Mouse (Mus musculus): ENCODE measurements around the gene Ap1m2. TPM values are rescaled to one million over a fixed set of nuclear protein-coding genes. Genes with fewer than 3 reads are reported as not detected.

The Ap1m2 gene
- polyA plus RNA-seq (2015; fragmentation: Nextera tagmentation; extraction: Ambion mirVana): 2.5 and 12.1 TPM in 2 replicates

DNA sequence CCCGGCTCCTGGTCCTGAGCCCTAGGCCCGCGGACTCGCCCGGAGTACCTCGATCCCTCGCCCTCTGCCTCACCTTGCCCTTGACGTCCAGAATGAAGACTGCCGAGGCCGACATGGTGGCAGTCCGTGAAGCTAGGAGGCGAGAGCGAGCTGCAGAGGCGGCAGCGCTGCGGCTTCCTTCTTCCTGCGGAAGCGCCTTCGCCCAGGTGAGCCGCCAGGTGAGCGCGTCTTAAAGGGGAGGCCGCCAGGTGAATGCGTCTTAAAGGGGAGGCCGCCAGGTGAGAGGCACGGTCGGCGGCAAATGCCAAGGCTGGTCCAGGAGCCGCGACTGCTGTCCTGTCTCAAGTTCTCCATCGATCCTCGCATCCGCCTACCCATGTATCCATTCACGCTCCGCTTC is at the start of gene Ap1m2:
TSS of gene Ap1m2 (minus strand) at position 204 of the 400 bp plus-strand sequence.
- peaks cover 15% of the 10 kb centered on the region for H3K27me3 ChIP-seq (replicated peaks)
- peak within 1 kb of the TSS; percentile 50 for H3K4me2 ChIP-seq
- no peak within 1 kb of the TSS; the same call in 1 of the 2 replicates for H3K9ac ChIP-seq (replicated peaks)
- peak within 1 kb of the TSS; percentile 35 for H3K4me3 ChIP-seq (replicated peaks)
- no peaks in the 10 kb centered on the region for H3K36me3 ChIP-seq
- ATAC-seq (ENCODE audit: low FRiP score): peak; percentile 5; the same call in 1 of the 2 replicates
- no peak within 1 kb of the TSS for H3K27ac ChIP-seq (replicated peaks)
- WGBS: 11% methylated on average over 33 of the region's 35 CpGs
- H3K9me3 ChIP-seq (replicated peaks): no peaks in the 10 kb centered on the region
- peaks cover 6% of the 10 kb centered on the region; the same call in 1 of the 2 replicates for H3K4me1 ChIP-seq

DNA sequence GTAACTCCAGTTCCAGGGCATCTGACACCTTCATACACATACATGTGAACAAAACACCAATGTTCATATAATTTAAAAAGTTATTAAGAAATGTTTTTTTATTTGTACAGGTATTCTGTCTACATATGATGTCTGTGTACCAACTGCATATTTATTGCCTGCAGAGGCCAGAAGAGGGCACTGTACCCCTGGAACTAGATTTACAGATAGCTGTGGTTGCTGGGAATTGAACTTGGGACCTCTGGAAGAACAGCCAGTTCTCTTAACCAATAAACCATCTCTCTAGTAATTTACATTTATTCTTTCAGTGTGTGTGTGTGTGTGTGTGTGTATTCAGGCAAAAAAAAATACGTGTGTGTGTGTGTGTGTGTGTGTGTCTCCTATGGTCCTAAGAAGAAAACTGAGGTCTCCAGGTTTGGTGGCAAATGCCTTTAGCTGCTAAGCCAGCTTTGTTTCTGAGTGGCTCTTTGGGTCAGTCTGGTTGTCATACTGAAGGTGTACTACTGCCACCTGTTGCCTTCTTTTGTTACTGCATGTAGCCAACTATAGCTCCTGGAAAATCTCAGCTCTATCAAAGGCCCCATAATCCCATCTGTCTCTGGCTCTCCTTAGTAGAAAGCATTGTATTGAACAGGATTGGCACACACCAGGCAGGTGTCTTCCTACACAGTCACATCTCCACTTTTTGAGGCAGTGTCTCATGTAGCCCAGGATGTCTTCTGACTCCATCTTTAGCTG is 45.0 kb upstream of the Ap1m2 start:
- H3K36me3 ChIP-seq: peaks cover 30% of the 10 kb centered on the region
- no peak overlapping the region for H3K4me2 ChIP-seq
- no peaks in the 10 kb centered on the region for H3K9me3 ChIP-seq (replicated peaks)
- H3K4me3 ChIP-seq (replicated peaks): no peak overlapping the region
- peaks cover 10% of the 10 kb centered on the region; the same call in 1 of the 2 replicates for H3K27me3 ChIP-seq (replicated peaks)
- WGBS: 0% methylated on average over 1 of the region's 1 CpGs
- H3K4me1 ChIP-seq: no peaks in the 10 kb centered on the region
- peak; percentile 45 for ATAC-seq (ENCODE audit: low FRiP score)
- no peak overlapping the region for H3K27ac ChIP-seq (replicated peaks)
- no peak overlapping the region for H3K9ac ChIP-seq (replicated peaks)

DNA sequence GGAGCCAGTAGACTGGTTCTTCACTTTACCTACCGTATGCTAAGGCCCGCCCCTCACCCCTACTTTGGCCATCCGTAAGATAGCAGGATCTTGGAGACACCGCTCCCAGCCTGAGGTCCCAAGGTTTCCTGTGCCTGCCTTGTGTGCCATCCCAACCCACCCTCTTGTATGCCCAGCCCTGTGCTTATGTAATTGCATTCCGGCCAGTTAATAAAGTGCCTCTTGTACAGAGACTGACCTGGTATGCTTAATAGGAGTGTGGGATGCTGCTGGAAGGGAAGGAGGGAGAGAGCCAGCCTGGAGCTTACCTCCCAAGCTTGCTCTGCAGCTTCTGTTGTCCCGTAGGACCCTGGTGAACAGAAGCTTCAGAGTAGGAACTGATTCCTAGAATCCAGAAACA is 42.7 kb upstream of the Ap1m2 start:
- no peaks in the 10 kb centered on the region for H3K27me3 ChIP-seq (replicated peaks)
- H3K9me3 ChIP-seq (replicated peaks): no peaks in the 10 kb centered on the region
- H3K4me2 ChIP-seq: no peak overlapping the region
- H3K9ac ChIP-seq (replicated peaks): no peak overlapping the region
- 95% methylated on average over 6 of the region's 6 CpGs for WGBS
- H3K4me1 ChIP-seq: no peaks in the 10 kb centered on the region
- no peak for ATAC-seq (ENCODE audit: low FRiP score)
- peaks cover 46% of the 10 kb centered on the region for H3K36me3 ChIP-seq
- no peak overlapping the region for H3K27ac ChIP-seq (replicated peaks)
- no peak overlapping the region for H3K4me3 ChIP-seq (replicated peaks)

DNA sequence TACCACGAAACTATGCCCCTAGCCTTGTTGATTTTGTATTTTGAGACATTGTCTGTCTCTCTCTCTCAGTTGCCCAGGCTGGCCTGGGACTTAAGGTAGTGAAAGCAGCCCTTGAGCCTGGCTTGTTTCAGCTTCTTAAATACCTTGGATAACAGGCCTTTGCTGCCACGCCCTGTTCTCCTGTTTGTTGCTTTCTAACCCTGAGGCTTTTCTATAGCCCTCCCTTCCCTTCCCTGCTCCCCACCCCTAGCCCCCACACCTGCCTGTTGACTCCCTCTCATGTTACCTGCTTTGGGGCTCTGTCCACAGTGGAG is 41.2 kb upstream of the Ap1m2 start:
- 69% methylated on average over 2 of the region's 2 CpGs for WGBS
- H3K36me3 ChIP-seq: peaks cover 59% of the 10 kb centered on the region
- no peak overlapping the region for H3K27ac ChIP-seq (replicated peaks)
- H3K4me2 ChIP-seq: no peak overlapping the region
- no peak for ATAC-seq (ENCODE audit: low FRiP score)
- H3K4me3 ChIP-seq (replicated peaks): no peak overlapping the region
- H3K27me3 ChIP-seq (replicated peaks): no peaks in the 10 kb centered on the region
- H3K9me3 ChIP-seq (replicated peaks): no peaks in the 10 kb centered on the region
- H3K4me1 ChIP-seq: no peaks in the 10 kb centered on the region
- H3K9ac ChIP-seq (replicated peaks): no peak overlapping the region; the same call in 1 of the 2 replicates

DNA sequence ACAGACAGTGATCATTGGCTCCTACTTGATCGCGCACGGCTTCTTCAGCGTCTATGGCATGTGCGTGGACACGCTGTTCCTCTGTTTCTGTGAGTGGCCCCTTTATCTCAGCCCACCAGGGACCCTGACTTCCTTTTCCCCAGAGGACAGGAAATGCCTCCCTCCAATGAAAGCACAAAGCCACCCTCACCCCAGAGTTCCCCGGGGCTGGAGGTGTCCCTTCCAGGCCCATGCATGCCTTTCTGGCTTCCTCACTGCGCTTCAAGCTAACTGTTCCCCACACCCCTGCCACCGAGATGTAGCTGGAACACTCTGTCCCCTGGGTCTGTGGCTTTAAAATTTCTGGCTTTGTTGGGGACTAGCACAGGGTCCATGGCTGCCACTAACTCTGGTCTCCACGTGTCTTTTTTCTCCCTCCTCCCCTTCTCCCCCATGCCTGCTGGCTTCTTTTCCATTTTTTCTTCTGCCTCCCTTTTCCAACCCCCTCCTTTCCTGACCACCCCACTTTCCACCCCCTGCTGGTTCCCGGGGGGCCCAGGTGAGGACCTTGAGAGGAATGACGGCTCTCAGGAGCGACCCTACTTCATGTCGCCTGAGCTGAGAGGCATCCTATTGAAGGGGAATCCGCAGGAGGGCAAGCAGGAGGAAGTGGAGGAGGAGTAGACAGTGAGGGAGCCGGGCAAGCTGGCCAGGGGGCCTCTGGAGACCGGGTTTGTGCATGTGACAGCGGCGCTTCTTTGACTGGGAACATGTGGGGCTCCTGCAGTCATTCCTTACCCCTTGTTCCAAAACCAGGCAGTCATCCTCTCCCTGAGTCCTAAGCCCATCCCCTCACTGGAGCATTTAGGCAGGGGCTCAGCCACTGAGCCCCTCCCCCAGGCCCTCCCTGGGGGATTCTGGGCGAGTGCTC is 40.6 kb upstream of the Ap1m2 start:
- Histone ChIP-seq H3K9ac (replicated peaks) (no peak overlapping the region; the same call in 1 of the 2 replicates), H3K4me2 (no peak overlapping the region), H3K4me3 (replicated peaks) (no peak overlapping the region), H3K9me3 (replicated peaks) (no peaks in the 10 kb centered on the region), H3K27ac (replicated peaks) (no peak overlapping the region), H3K27me3 (replicated peaks) (no peaks in the 10 kb centered on the region), H3K4me1 (no peaks in the 10 kb centered on the region), H3K36me3 (peaks cover 65% of the 10 kb centered on the region)
- ATAC-seq (ENCODE audit: low FRiP score): no peak
- 39% methylated on average over 20 of the region's 20 CpGs for WGBS

DNA sequence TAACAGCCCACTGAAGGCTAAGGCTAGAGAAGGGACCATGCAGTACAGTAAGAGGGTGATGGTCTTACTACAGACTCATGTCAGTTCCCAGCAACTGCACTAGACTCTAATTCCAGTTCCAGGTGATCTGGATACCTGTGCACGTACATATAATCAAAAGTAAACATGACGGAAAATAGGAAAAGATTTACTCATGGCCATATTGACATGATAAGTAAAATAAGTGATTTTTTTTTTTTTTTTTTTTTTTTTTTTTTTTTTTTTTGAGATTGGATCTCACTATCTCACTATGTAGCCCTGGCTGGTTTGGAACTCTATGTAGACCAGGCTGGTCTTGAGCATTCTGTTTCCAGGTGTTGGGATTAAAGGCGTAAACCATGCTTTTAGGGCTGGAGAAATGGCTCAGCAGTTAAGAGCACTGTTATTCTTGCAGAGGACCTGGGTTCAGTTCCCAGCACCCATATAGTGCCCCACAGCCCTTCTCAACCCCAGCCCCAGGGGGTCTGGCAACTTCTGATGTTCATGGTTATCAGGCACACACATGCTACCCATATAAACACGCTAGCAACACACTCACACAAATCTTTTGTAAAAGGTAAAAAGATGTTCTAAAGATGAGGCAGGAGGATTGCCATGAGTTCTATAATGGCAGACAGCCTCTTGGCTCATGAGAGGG is 39.7 kb upstream of the Ap1m2 start:
- Histone ChIP-seq H3K9ac (replicated peaks) (no peak overlapping the region), H3K27me3 (replicated peaks) (no peaks in the 10 kb centered on the region), H3K36me3 (peaks cover 73% of the 10 kb centered on the region), H3K4me2 (no peak overlapping the region), H3K9me3 (replicated peaks) (no peaks in the 10 kb centered on the region), H3K27ac (replicated peaks) (no peak overlapping the region), H3K4me1 (no peaks in the 10 kb centered on the region), H3K4me3 (replicated peaks) (no peak overlapping the region)
- WGBS: 94% methylated on average over 4 of the region's 4 CpGs
- ATAC-seq (ENCODE audit: low FRiP score): no peak

DNA sequence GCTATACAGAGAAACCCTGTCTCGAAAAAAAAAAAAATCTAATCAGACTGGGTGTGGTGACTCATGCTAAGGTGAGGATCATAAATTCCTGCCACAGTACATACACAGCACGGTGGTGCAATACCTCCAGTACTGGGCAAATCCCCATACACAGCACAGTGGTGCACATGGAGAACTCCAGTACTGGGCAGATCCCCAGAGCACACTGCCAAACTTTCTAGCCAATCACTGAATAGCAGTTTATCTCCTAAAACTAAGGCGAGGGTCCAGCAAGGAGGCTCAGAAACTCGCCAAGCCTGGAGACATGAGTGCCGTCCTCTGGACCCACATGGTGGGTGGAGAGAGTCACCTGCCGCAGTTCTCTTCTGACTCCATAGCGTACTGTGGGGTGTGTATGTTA is 39.0 kb upstream of the Ap1m2 start:
- Histone ChIP-seq H3K27me3 (replicated peaks) (no peaks in the 10 kb centered on the region), H3K9ac (replicated peaks) (no peak overlapping the region), H3K4me1 (no peaks in the 10 kb centered on the region), H3K9me3 (replicated peaks) (no peaks in the 10 kb centered on the region), H3K36me3 (peaks cover 77% of the 10 kb centered on the region), H3K4me2 (no peak overlapping the region), H3K4me3 (replicated peaks) (no peak overlapping the region), H3K27ac (replicated peaks) (no peak overlapping the region)
- no peak for ATAC-seq (ENCODE audit: low FRiP score)
- 96% methylated on average over 7 of the region's 7 CpGs for WGBS

DNA sequence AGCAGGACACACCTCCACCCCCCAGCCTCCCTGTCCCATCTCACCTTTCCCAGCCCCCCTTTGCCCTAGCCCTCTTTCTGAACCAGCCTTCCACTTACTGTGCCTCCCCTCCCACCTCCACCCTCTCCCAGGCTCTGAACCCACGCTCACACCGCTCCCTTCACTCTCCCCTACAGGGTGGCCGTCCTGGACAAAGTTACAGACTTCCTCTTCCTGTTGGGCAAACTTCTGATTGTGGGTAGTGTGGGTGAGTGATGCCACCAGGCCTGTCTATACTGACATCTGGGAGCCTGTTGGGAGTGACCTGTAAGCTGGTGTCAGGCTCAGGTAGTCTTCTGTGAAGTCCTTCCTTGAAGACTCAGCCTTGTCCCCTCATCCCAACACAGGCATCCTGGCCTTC is 36.0 kb upstream of the Ap1m2 start:
- Histone ChIP-seq H3K4me3 (replicated peaks) (no peak overlapping the region), H3K9ac (replicated peaks) (no peak overlapping the region), H3K9me3 (replicated peaks) (no peaks in the 10 kb centered on the region), H3K27me3 (replicated peaks) (no peaks in the 10 kb centered on the region), H3K36me3 (peaks cover 72% of the 10 kb centered on the region), H3K4me1 (no peaks in the 10 kb centered on the region), H3K4me2 (no peak overlapping the region), H3K27ac (replicated peaks) (no peak overlapping the region)
- WGBS: 90% methylated on average over 3 of the region's 3 CpGs
- ATAC-seq (ENCODE audit: low FRiP score): no peak

DNA sequence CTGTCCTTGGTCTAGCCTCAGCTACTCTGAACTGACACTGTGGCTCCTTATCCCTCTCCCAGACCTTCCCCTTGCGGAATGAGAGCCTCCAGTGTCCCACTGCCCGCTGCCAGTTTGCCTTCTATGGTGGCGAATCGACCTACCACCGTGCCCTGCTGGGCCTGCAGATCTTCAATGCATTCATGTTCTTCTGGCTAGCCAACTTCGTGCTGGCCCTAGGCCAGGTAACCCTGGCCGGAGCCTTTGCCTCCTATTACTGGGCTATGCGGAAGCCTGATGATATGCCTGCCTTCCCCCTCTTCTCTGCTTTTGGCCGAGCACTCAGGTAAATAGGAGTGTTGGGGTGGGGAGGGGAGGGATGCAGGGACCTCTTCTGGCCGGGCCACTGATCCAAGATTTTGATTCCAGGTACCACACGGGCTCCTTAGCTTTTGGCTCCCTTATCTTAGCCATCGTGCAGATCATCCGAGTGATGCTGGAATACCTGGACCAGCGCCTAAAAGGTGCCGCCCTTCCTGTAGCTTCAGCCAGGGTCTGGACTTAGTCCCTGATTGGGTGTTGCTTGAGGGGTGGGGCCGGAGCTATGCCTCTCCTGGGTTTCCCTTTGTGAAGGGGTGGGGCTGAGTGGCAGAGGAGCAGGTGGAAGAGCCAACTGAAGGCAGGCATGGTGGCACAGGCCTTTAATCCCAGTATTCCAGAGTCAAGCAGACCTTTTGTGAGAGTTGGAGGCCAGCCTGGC is 34.7 kb upstream of the Ap1m2 start:
- H3K4me1 ChIP-seq: no peaks in the 10 kb centered on the region
- H3K27ac ChIP-seq (replicated peaks): no peak overlapping the region
- 75% methylated on average over 16 of the region's 16 CpGs for WGBS
- no peak for ATAC-seq (ENCODE audit: low FRiP score)
- H3K4me2 ChIP-seq: no peak overlapping the region
- H3K9me3 ChIP-seq (replicated peaks): no peaks in the 10 kb centered on the region
- H3K4me3 ChIP-seq (replicated peaks): no peak overlapping the region
- peaks cover 78% of the 10 kb centered on the region for H3K36me3 ChIP-seq
- no peak overlapping the region for H3K9ac ChIP-seq (replicated peaks)
- H3K27me3 ChIP-seq (replicated peaks): no peaks in the 10 kb centered on the region

DNA sequence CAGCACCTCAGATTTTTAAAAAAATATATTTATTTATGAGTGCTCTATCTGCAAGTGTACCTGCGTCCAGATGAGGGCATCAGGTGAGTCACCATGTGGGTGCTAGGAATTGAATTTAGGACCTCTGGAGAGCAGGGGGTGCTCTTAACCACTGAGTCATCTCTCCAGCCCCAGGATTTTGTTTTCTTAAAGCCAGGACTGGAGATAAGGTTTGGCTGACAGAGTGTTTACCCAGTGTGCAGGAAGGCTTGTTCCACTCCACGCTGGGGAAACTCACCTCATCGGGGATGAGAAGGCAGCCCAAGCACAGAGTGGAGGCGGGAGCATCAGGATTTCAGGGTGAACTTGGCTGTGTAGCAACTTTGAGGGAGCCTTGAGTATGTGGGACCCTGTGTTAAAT is 28.3 kb upstream of the Ap1m2 start:
- H3K9ac ChIP-seq (replicated peaks): no peak overlapping the region
- ATAC-seq (ENCODE audit: low FRiP score): no peak

DNA sequence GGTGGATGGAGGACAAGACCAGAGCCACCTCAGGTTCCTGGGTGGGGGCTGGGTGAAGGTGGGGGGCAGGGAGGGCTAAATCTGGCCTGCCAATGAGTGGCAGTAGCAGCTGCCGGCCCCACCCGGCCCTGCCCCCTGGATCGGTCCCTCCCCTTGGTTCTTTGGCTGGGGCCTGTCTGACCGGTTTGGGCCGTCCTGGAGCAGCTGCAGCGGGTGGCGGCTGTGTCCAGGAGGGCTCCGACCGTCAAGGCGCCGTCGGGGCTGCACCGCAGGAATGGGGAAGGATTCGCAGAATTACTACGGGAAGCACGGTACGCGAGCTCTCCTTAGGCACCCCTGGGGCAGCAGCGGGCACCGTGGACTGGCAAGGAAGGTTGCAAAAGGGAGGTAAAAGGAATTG is 25.5 kb upstream of the Ap1m2 start:
- H3K27me3 ChIP-seq (replicated peaks): no peaks in the 10 kb centered on the region
- H3K4me3 ChIP-seq (replicated peaks): no peak overlapping the region
- no peak overlapping the region for H3K27ac ChIP-seq (replicated peaks)
- peaks cover 8% of the 10 kb centered on the region for H3K4me1 ChIP-seq
- ATAC-seq (ENCODE audit: low FRiP score): no peak
- 22% methylated on average over 20 of the region's 20 CpGs for WGBS
- no peak overlapping the region for H3K4me2 ChIP-seq
- H3K36me3 ChIP-seq: peaks cover 12% of the 10 kb centered on the region
- H3K9ac ChIP-seq (replicated peaks): no peak overlapping the region
- no peaks in the 10 kb centered on the region for H3K9me3 ChIP-seq (replicated peaks)

More for the DNA sequence above, 28.3 kb upstream of the Ap1m2 start:
- H3K4me3 ChIP-seq (replicated peaks): no peak overlapping the region
- WGBS: 95% methylated on average over 4 of the region's 4 CpGs
- H3K9me3 ChIP-seq (replicated peaks): no peaks in the 10 kb centered on the region
- peaks cover 29% of the 10 kb centered on the region for H3K36me3 ChIP-seq
- no peak overlapping the region for H3K4me2 ChIP-seq
- no peaks in the 10 kb centered on the region for H3K27me3 ChIP-seq (replicated peaks)
- H3K4me1 ChIP-seq: peaks cover 4% of the 10 kb centered on the region; the same call in 1 of the 2 replicates
- H3K27ac ChIP-seq (replicated peaks): no peak overlapping the region

Measured in neural tube, embryonic 15.5 days (tissue).